Mouse (Mus musculus) liver, embryonic 14.5 days (tissue): ENCODE measurements around the gene Gabrb3. TPM values are rescaled to one million over a fixed set of nuclear protein-coding genes. Genes with fewer than 3 reads are reported as not detected.

ENCODE experiments used
- ATAC-seq: fragments of 200-750 bp; cut with Nextera tagmentation; 2 replicates; pipeline ENCODE4 v1.8.0; 2017; ENCODE audit warnings: moderate number of reproducible peaks, mild to moderate bottlenecking, moderate library complexity; ENCODE audit not compliant: insufficient read depth
- DNase-seq, 3 experiments: peaks; one replicate each; pipeline ENCODE4 v3.0.0-alpha.2; 2012 to 2013; ENCODE audit warnings: low read depth in 3 of 3, low spot score in 3 of 3
- H3K27ac ChIP-seq: fragments of 300-500 bp; sonication (generic); 2 replicates; pipeline ENCODE4 v1.5.1; 2014; ENCODE audit warnings: moderate library complexity, mild to moderate bottlenecking, control low read depth, inconsistent platforms
- H3K27me3 ChIP-seq: fragments of 300-500 bp; sonication (generic); 2 replicates; pipeline ENCODE4 v1.6.1; 2014; ENCODE audit warnings: mild to moderate bottlenecking, low read length, moderate library complexity; ENCODE audit not compliant: control insufficient read depth, insufficient read depth
- H3K36me3 ChIP-seq: fragments of 300-500 bp; sonication (generic); replicated peaks from 2 replicates; pipeline ENCODE4 v1.6.1; 2014; ENCODE audit warnings: low read depth; ENCODE audit not compliant: control insufficient read depth, insufficient read depth
- H3K4me1 ChIP-seq, 2 experiments: fragments of 200-500 bp in 1 of 2; fragments of 300-500 bp in 1 of 2; sonication (generic) in 1 of 2; replicated peaks; 2 replicates each; pipeline ENCODE4 v1.6.1; 2012 to 2014; ENCODE audit warnings: antibody characterized with exemption in 1 of 2, inconsistent platforms in 1 of 2, low read length in 1 of 2; ENCODE audit not compliant: control insufficient read depth in 2 of 2, insufficient read depth in 2 of 2
- H3K4me2 ChIP-seq: fragments of 300-500 bp; sonication (generic); 2 replicates; pipeline ENCODE4 v1.6.1; 2014; ENCODE audit warnings: low read depth, mild to moderate bottlenecking, control low read depth, moderate library complexity
- H3K4me3 ChIP-seq, 2 experiments: fragments of 200-500 bp in 1 of 2; fragments of 300-500 bp in 1 of 2; sonication (generic) in 1 of 2; 2 replicates each; pipeline ENCODE4 v1.5.1; 2012 to 2014; ENCODE audit warnings: low read depth in 2 of 2, low read length in 2 of 2, mild to moderate bottlenecking in 2 of 2, control low read depth in 1 of 2, inconsistent platforms in 1 of 2, moderate library complexity in 1 of 2; ENCODE audit not compliant: insufficient read depth in 1 of 2
- H3K9ac ChIP-seq: fragments of 300-500 bp; sonication (generic); replicated peaks from 2 replicates; pipeline ENCODE4 v1.6.1; 2014; ENCODE audit warnings: mild to moderate bottlenecking, control low read depth, moderate library complexity
- H3K9me3 ChIP-seq: fragments of 300-500 bp; sonication (generic); 2 replicates; pipeline ENCODE4 v1.6.1; 2016; ENCODE audit warnings: low read length, mixed read lengths; ENCODE audit not compliant: control insufficient read depth
- CTCF ChIP-seq: IDR thresholded peaks from 2 replicates; pipeline ENCODE4 v1.5.1; 2016; ENCODE audit warnings: antibody characterized with exemption, low read depth, control low read depth
- EP300 ChIP-seq: IDR thresholded peaks from 2 replicates; pipeline ENCODE4 v1.6.1; 2016; ENCODE audit warnings: antibody characterized with exemption, low read depth
- WGBS: fragments of 180-500 bp; shearing (Covaris S2); extraction: QIAGEN DNeasy Blood & Tissue Kit; methylation state at CpG from one replicate; pipeline ENCODE4 v1.1.7; 2014; ENCODE audit not compliant: insufficient replicate concordance; 5-methylcytosine and 5-hydroxymethylcytosine counted together
- polyA plus RNA-seq, 2 experiments: library from polyadenylated mRNA; depleted of rRNA in 1 of 2; stranded (reverse) in 1 of 2; unstranded in 1 of 2; fragments of >200 nt; fragmentation: Nextera tagmentation in 1 of 2; extraction: Ambion mirVana in 1 of 2; gene quantifications; 2 replicates each; pipeline versions ENCODE4 v1.2.1 to v1.2.3; 2012 to 2014

Gene Gabrb3
- polyA plus RNA-seq, 2 experiments: 0.02 TPM; not detected in 1

- no peak overlapping the region for H3K4me3 ChIP-seq
- no peak overlapping the region for H3K9ac ChIP-seq
- DNase-seq (no peak), ATAC-seq (no peak)
- H3K4me2 ChIP-seq: no peak overlapping the region
- H3K9me3 ChIP-seq: no peaks in the 10 kb centered on the region
- no peaks in the 10 kb centered on the region for H3K36me3 ChIP-seq
- H3K4me1 ChIP-seq: no peaks in the 10 kb centered on the region
- H3K27me3 ChIP-seq: no peaks in the 10 kb centered on the region
- no peak overlapping the region for H3K27ac ChIP-seq
- TF ChIP-seq EP300: no peak
- TF ChIP-seq CTCF: no peak
- 55% methylated on average over 4 of the region's 4 CpGs for WGBS
Observed at GRCm38 (mm10) chr7:57635026-57635425, 215.5 kb downstream of the Gabrb3 start.

GRCm38 (mm10) chr7:57635687-57636086, 216.2 kb downstream of the Gabrb3 start:
- WGBS: 45% methylated on average over 4 of the region's 4 CpGs
- Histone ChIP-seq H3K4me1 (no peaks in the 10 kb centered on the region), H3K27ac (no peak overlapping the region), H3K36me3 (no peaks in the 10 kb centered on the region), H3K9me3 (no peaks in the 10 kb centered on the region), H3K4me2 (no peak overlapping the region), H3K27me3 (no peaks in the 10 kb centered on the region), H3K4me3 (no peak overlapping the region), H3K9ac (no peak overlapping the region)
- DNase-seq: no peak
- TF ChIP-seq CTCF: no peak
- no peak for TF ChIP-seq EP300
- no peak for ATAC-seq

- DNase-seq: no peak
- ATAC-seq: no peak
- Histone ChIP-seq H3K4me3 (no peak overlapping the region), H3K27me3 (no peaks in the 10 kb centered on the region), H3K27ac (no peak overlapping the region), H3K9me3 (no peaks in the 10 kb centered on the region), H3K9ac (no peak overlapping the region), H3K4me1 (no peaks in the 10 kb centered on the region), H3K36me3 (no peaks in the 10 kb centered on the region), H3K4me2 (no peak overlapping the region)
- TF ChIP-seq EP300: no peak
- TF ChIP-seq CTCF: no peak
- 20% methylated on average over 1 of the region's 1 CpGs for WGBS
Observed at GRCm38 (mm10) chr7:57640796-57641195, 221.3 kb downstream of the Gabrb3 start.

- ATAC-seq: no peak
- no peak for DNase-seq
- no peaks in the 10 kb centered on the region for H3K4me1 ChIP-seq
- 68% methylated on average over 2 of the region's 2 CpGs for WGBS
- no peaks in the 10 kb centered on the region for H3K36me3 ChIP-seq
- H3K9ac ChIP-seq: no peak overlapping the region
- H3K9me3 ChIP-seq: no peaks in the 10 kb centered on the region
- no peak overlapping the region for H3K4me3 ChIP-seq
- TF ChIP-seq EP300 (no peak), CTCF (no peak)
- H3K27me3 ChIP-seq: no peaks in the 10 kb centered on the region
- no peak overlapping the region for H3K4me2 ChIP-seq
- H3K27ac ChIP-seq: no peak overlapping the region
Observed at GRCm38 (mm10) chr7:57647345-57647744, 227.9 kb downstream of the Gabrb3 start.

GRCm38 (mm10) chr7:57648136-57648755, 228.8 kb downstream of the Gabrb3 start:
- Histone ChIP-seq H3K4me1 (no peaks in the 10 kb centered on the region), H3K9ac (no peak overlapping the region), H3K4me3 (no peak overlapping the region), H3K27ac (no peak overlapping the region), H3K4me2 (no peak overlapping the region), H3K36me3 (no peaks in the 10 kb centered on the region), H3K9me3 (no peaks in the 10 kb centered on the region), H3K27me3 (no peaks in the 10 kb centered on the region)
- ATAC-seq (no peak), DNase-seq (no peak)
- TF ChIP-seq EP300 (no peak), CTCF (no peak)
- 63% methylated on average over 4 of the region's 4 CpGs for WGBS
